Mouse (Mus musculus) limb, embryonic 14.5 days (tissue): ENCODE data around the gene Zranb2. TPM values are rescaled to one million over a fixed set of nuclear protein-coding genes. Genes with fewer than 3 reads are reported as not detected.
A peak's percentile ranks its signal among the peaks of the same experiment; 100 is the strongest.

ENCODE experiments used
- ATAC-seq: fragments of 200-750 bp; cut with Nextera tagmentation; 2 replicates; pipeline ENCODE4 v1.8.0; 2017; ENCODE audit warnings: low read depth, moderate number of reproducible peaks, moderate TSS enrichment; ENCODE audit not compliant: low FRiP score
- DNase-seq: peaks from one replicate; pipeline ENCODE4 v3.0.0-alpha.2; 2015; ENCODE audit warnings: low spot score
- H3K27ac ChIP-seq: fragments of 300-500 bp; sonication (generic); replicated peaks from 2 replicates; pipeline ENCODE4 v1.5.1; 2014; ENCODE audit warnings: low read depth, mild to moderate bottlenecking, low read length, moderate library complexity, mixed read lengths
- H3K27me3 ChIP-seq: fragments of 300-500 bp; sonication (generic); 2 replicates; pipeline ENCODE4 v1.6.1; 2014; ENCODE audit warnings: low read length, mixed read lengths; ENCODE audit not compliant: control insufficient read depth, insufficient read depth
- H3K36me3 ChIP-seq: fragments of 300-500 bp; sonication (generic); 2 replicates; pipeline ENCODE4 v1.6.1; 2014; ENCODE audit warnings: mild to moderate bottlenecking, low read length, moderate library complexity, mixed read lengths; ENCODE audit not compliant: control insufficient read depth, insufficient read depth
- H3K4me1 ChIP-seq: fragments of 300-500 bp; sonication (generic); 2 replicates; pipeline ENCODE4 v1.6.1; 2014; ENCODE audit warnings: antibody characterized with exemption, low read length, mixed read lengths; ENCODE audit not compliant: control insufficient read depth, insufficient read depth
- H3K4me2 ChIP-seq: fragments of 300-500 bp; sonication (generic); replicated peaks from 2 replicates; pipeline ENCODE4 v1.6.1; 2014; ENCODE audit warnings: low read depth, mild to moderate bottlenecking, low read length, moderate library complexity; ENCODE audit not compliant: severe bottlenecking
- H3K4me3 ChIP-seq: fragments of 300-500 bp; sonication (generic); replicated peaks from 2 replicates; pipeline ENCODE4 v1.5.1; 2014; ENCODE audit warnings: low read length
- H3K9ac ChIP-seq: fragments of 300-500 bp; sonication (generic); 2 replicates; pipeline ENCODE4 v1.6.1; 2014; ENCODE audit warnings: mild to moderate bottlenecking, low read depth, low read length, moderate library complexity; ENCODE audit not compliant: severe bottlenecking
- H3K9me3 ChIP-seq: fragments of 300-500 bp; sonication (generic); 2 replicates; pipeline ENCODE4 v1.6.1; 2016; ENCODE audit warnings: low read length; ENCODE audit not compliant: control insufficient read depth
- POLR2A ChIP-seq: fragments of 200-500 bp; IDR thresholded peaks from 2 replicates; pipeline ENCODE4 v1.8.0; 2012; ENCODE audit warnings: inconsistent platforms, mild to moderate bottlenecking, moderate library complexity, borderline replicate concordance; ENCODE audit not compliant: insufficient read depth, insufficient read length; ENCODE audit errors: extremely low read depth
- WGBS: fragments of 180-500 bp; shearing (Covaris S2); extraction: QIAGEN DNeasy Blood & Tissue Kit; methylation state at CpG from one replicate; pipeline ENCODE4 v1.1.7; 2014; 5-methylcytosine and 5-hydroxymethylcytosine counted together
- microRNA counts: library from miRNA; unstranded; fragments of <30 nt; microRNA quantifications from one replicate; lab custom pipeline; 2016
- microRNA-seq: library from miRNA; unstranded; fragments of <30 nt; microRNA quantifications from one replicate; pipeline ENCODE4, GENCODE M21; 2016
- polyA plus RNA-seq, 2 experiments: library from polyadenylated mRNA; depleted of rRNA in 1 of 2; stranded (reverse) in 1 of 2; unstranded in 1 of 2; fragments of >200 nt; fragmentation: Nextera tagmentation in 1 of 2; extraction: Ambion mirVana in 1 of 2; gene quantifications; 2 replicates each; pipeline versions ENCODE4 v1.2.1 to v1.2.3; 2012 to 2014

Gene Zranb2
- polyA plus RNA-seq, 2 experiments, result 97.7 to 105 TPM

GRCm38 (mm10) chr3:157579376-157579775 is 45.4 kb downstream of the Zranb2 start:
- no peak for ATAC-seq
- Histone ChIP-seq H3K4me2 (no peak overlapping the region), H3K27ac (no peak overlapping the region), H3K36me3 (no peaks in the 10 kb centered on the region), H3K4me1 (peaks cover 6% of the 10 kb centered on the region), H3K9ac (no peak overlapping the region), H3K4me3 (no peak overlapping the region), H3K9me3 (no peaks in the 10 kb centered on the region), H3K27me3 (no peaks in the 10 kb centered on the region)
- DNase-seq, result no peak
- 57% methylated on average over 2 of the region's 2 CpGs for WGBS
- TF ChIP-seq POLR2A, result no peak

DNA sequence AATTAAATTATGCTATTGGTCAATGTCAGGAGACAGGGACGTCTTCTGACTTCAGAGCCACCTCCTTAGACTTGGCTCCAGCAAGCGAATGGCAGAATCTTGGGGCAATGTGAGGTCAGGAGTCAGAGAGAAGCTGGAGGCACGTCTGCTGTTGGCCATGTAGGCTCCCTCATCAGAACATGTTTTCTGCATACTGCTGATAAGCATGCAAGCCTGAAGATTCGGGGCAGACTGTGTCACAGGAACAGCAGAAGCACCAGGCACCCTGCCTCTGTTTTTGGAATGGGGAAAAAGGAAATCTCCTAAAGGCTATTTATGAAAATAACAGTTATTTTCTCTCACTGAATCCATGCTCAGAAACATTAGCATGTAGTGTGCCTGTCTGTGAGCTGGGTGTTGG is 46.3 kb downstream of the Zranb2 start:
- DNase-seq (no peak), ATAC-seq (no peak)
- Histone ChIP-seq H3K4me3 (no peak overlapping the region), H3K36me3 (no peaks in the 10 kb centered on the region), H3K4me1 (peaks cover 6% of the 10 kb centered on the region), H3K27ac (no peak overlapping the region), H3K4me2 (no peak overlapping the region), H3K9me3 (no peaks in the 10 kb centered on the region), H3K27me3 (no peaks in the 10 kb centered on the region), H3K9ac (no peak overlapping the region)
- WGBS, result 60% methylated on average over 4 of the region's 4 CpGs
- TF ChIP-seq POLR2A, result no peak

GRCm38 (mm10) chr3:157581755-157582154 is 47.8 kb downstream of the Zranb2 start:
- ATAC-seq (no peak), DNase-seq (no peak)
- no peaks in the 10 kb centered on the region for H3K36me3 ChIP-seq
- no peak for TF ChIP-seq POLR2A
- H3K27me3 ChIP-seq, result no peaks in the 10 kb centered on the region
- no peaks in the 10 kb centered on the region for H3K9me3 ChIP-seq
- H3K4me1 ChIP-seq, result peaks cover 6% of the 10 kb centered on the region
- WGBS, result 27% methylated on average over 2 of the region's 2 CpGs
- H3K9ac ChIP-seq, result no peak overlapping the region
- no peak overlapping the region for H3K4me2 ChIP-seq
- H3K27ac ChIP-seq, result no peak overlapping the region
- H3K4me3 ChIP-seq, result no peak overlapping the region

- ATAC-seq (peak; percentile 64), DNase-seq (peak; percentile 75)
- Histone ChIP-seq H3K36me3 (no peaks in the 10 kb centered on the region), H3K4me3 (no peak overlapping the region), H3K4me2 (no peak overlapping the region), H3K27ac (no peak overlapping the region; the same call in 1 of the 2 replicates), H3K4me1 (peaks cover 6% of the 10 kb centered on the region), H3K27me3 (no peaks in the 10 kb centered on the region), H3K9me3 (no peaks in the 10 kb centered on the region), H3K9ac (no peak overlapping the region)
- 29% methylated on average over 5 of the region's 5 CpGs for WGBS
- no peak for TF ChIP-seq POLR2A
Observed at GRCm38 (mm10) chr3:157582626-157583405, 48.9 kb downstream of the Zranb2 start.

- WGBS, result 73% methylated on average over 7 of the region's 7 CpGs
- Histone ChIP-seq H3K9me3 (no peaks in the 10 kb centered on the region), H3K27ac (no peak overlapping the region)
Observed at GRCm38 (mm10) chr3:157597837-157598379, 63.9 kb downstream of the Zranb2 start.

More at GRCm38 (mm10) chr3:157597837-157598379, 63.9 kb downstream of the Zranb2 start:
- Histone ChIP-seq H3K4me2 (no peak overlapping the region), H3K27me3 (no peaks in the 10 kb centered on the region), H3K9ac (no peak overlapping the region), H3K4me1 (0 out of 2 replicates have a peak, but pooled peaks cover 3% of the 10 kb centered on the region), H3K36me3 (no peaks in the 10 kb centered on the region), H3K4me3 (no peak overlapping the region)
- DNase-seq, result no peak
- ATAC-seq, result no peak
- TF ChIP-seq POLR2A, result no peak

MicroRNAs encoded within 50 kb of the gene (microRNA counts, 519-probe panel; counts per million panel counts)
- microRNA mmu-miR-186 (lab: Ali Mortazavi, UCI), result 2,108 counts per million, percentile 32 among the panel's probes with 10 or more counts

Small RNA genes within 50 kb of the gene (microRNA-seq; reads per million reads assigned to microRNA genes)
- gene Mir186, result 464 reads per million, percentile 65 among the genes with 10 or more reads in this experiment

Other genes starting within 250 kb of the Zranb2 start
- gene Ptger3, start 32.7 kb downstream of the Zranb2 start, polyA plus RNA-seq (2012; rRNA removed), result 3.7 and 4.7 TPM in 2 replicates
- gene Ptger3, start 32.7 kb downstream of the Zranb2 start, polyA plus RNA-seq (2014; fragmentation: Nextera tagmentation; extraction: Ambion mirVana), result 8.6 and 9.6 TPM in 2 replicates